In genomic region chr14:93564361-93564760, GRCm38 (mm10) we compare ENCODE assay signal across 30 mouse cellular contexts.
DNase-seq lines count a peak whose midpoint lies in the region; ATAC-seq lines count a peak whose summit lies in the region.
"Had no signal": no experiment of that assay in that cellular context is flagged by ENCODE, and none has a peak within 500 bp of the region (broad histone marks: within the 10 kb centered on the region; RNA-seq: fewer than 3 reads in every experiment).

No protein-coding gene starts in this region.

- no peak overlapping the region for H3K4me3 ChIP-seq in intestine, embryonic 16.5 days (ENCODE audit: low read length)
- H3K4me3 ChIP-seq: forebrain, embryonic 10.5 days; heart, embryonic 12.5 days; hindbrain, embryonic 10.5 days; left cerebral cortex, adult 2 months; limb, embryonic 15.5 days; lung, embryonic 15.5 days; megakaryocyte, embryonic 14.5 days; neural tube, embryonic 12.5 days had no signal

- WGBS in intestine, embryonic 16.5 days: 64% methylated on average over 2 of the region's 2 CpGs

- peak; percentile 58 for DNase-seq in adrenal gland, adult 2 months
- DNase-seq in adrenal gland, adult 18-20 months (ENCODE audit: low spot score in 2 of 2): no peak
- peak; percentile 40 to 70 for DNase-seq in cerebellum, postnatal 25 days
- DNase-seq in cerebellum, adult 8-10 months: no peak
- DNase-seq in adrenal gland, postnatal 14 days: peak; percentile 32
- no peak for DNase-seq in left cerebral cortex, postnatal 14 days (ENCODE audit: low spot score in 2 of 2)
- DNase-seq in kidney, postnatal 4 days: no peak
- DNase-seq: forebrain, postnatal 0 days; gastrocnemius, postnatal 14 days; heart, adult 11 months; heart, postnatal 10 days; kidney, postnatal 36 days; left cerebral cortex, postnatal 4 days; lung, postnatal 36 days; midbrain, embryonic 14.5 days; retina, postnatal 1 day; right cerebral cortex, postnatal 25 days; spleen, adult 18-20 months had no signal

- no peaks in the 10 kb centered on the region for H3K9me3 ChIP-seq in intestine, embryonic 16.5 days (ENCODE audit: control insufficient read depth, low read length)
- H3K9me3 ChIP-seq: forebrain, embryonic 10.5 days; heart, embryonic 12.5 days; hindbrain, embryonic 10.5 days; limb, embryonic 15.5 days; lung, embryonic 15.5 days; megakaryocyte, embryonic 14.5 days; neural tube, embryonic 12.5 days had no signal

- intact Hi-C loops in left cerebral cortex, postnatal 14 days (cut with DNase I): no loop called here

- no peaks in the 10 kb centered on the region for H3K36me3 ChIP-seq in intestine, embryonic 16.5 days (ENCODE audit: control insufficient read depth, insufficient read depth, low read length)
- H3K36me3 ChIP-seq: forebrain, embryonic 10.5 days; heart, embryonic 12.5 days; hindbrain, embryonic 10.5 days; limb, embryonic 15.5 days; lung, embryonic 15.5 days; neural tube, embryonic 12.5 days had no signal

- no peaks in the 10 kb centered on the region for H3K27me3 ChIP-seq in intestine, embryonic 16.5 days (replicated peaks; ENCODE audit: control insufficient read depth, insufficient read depth, low read length)
- H3K27me3 ChIP-seq: heart, embryonic 12.5 days; limb, embryonic 15.5 days; lung, embryonic 15.5 days; megakaryocyte, embryonic 14.5 days; neural tube, embryonic 12.5 days had no signal

- H3K9ac ChIP-seq in intestine, embryonic 16.5 days (ENCODE audit: low read depth, low read length): no peak overlapping the region
- H3K9ac ChIP-seq: forebrain, postnatal 0 days; heart, embryonic 12.5 days; limb, embryonic 15.5 days; liver, embryonic 14.5 days; lung, embryonic 15.5 days; neural tube, embryonic 12.5 days had no signal

- ATAC-seq in intestine, embryonic 16.5 days: no peak
- ATAC-seq: forebrain, postnatal 0 days; hindbrain, postnatal 0 days; intestine, postnatal 0 days had no signal

- H3K27ac ChIP-seq in intestine, embryonic 16.5 days (ENCODE audit: low read length): no peak overlapping the region
- H3K27ac ChIP-seq: forebrain, embryonic 10.5 days; hindbrain, embryonic 10.5 days; hindbrain, postnatal 0 days; left cerebral cortex, adult 2 months; limb, embryonic 15.5 days; liver, embryonic 14.5 days; lung, embryonic 15.5 days; neural tube, embryonic 12.5 days had no signal

- no peaks in the 10 kb centered on the region for H3K4me1 ChIP-seq in intestine, embryonic 16.5 days (ENCODE audit: control insufficient read depth, insufficient read depth, low read length)
- H3K4me1 ChIP-seq: forebrain, embryonic 10.5 days; heart, embryonic 12.5 days; hindbrain, embryonic 10.5 days; limb, embryonic 15.5 days; lung, embryonic 15.5 days; megakaryocyte, embryonic 14.5 days; neural tube, embryonic 12.5 days had no signal

- H3K4me2 ChIP-seq in intestine, embryonic 16.5 days (ENCODE audit: low read depth, low read length): no peak overlapping the region
- H3K4me2 ChIP-seq: heart, embryonic 12.5 days; limb, embryonic 15.5 days; lung, embryonic 15.5 days; neural tube, embryonic 12.5 days had no signal

Comparison
In these comparisons a context has a peak if more than half of its experiments do, and no peak if none do; other contexts are left out.
1. DNase-seq: peak in adrenal gland, adult 2 months (single experiment), cerebellum, postnatal 25 days (2 of 2) and adrenal gland, postnatal 14 days (single experiment); none in adrenal gland, adult 18-20 months (0 of 2), cerebellum, adult 8-10 months (single experiment), left cerebral cortex, postnatal 14 days (0 of 2) and kidney, postnatal 4 days (0 of 2).